In the genomic region with DNA sequence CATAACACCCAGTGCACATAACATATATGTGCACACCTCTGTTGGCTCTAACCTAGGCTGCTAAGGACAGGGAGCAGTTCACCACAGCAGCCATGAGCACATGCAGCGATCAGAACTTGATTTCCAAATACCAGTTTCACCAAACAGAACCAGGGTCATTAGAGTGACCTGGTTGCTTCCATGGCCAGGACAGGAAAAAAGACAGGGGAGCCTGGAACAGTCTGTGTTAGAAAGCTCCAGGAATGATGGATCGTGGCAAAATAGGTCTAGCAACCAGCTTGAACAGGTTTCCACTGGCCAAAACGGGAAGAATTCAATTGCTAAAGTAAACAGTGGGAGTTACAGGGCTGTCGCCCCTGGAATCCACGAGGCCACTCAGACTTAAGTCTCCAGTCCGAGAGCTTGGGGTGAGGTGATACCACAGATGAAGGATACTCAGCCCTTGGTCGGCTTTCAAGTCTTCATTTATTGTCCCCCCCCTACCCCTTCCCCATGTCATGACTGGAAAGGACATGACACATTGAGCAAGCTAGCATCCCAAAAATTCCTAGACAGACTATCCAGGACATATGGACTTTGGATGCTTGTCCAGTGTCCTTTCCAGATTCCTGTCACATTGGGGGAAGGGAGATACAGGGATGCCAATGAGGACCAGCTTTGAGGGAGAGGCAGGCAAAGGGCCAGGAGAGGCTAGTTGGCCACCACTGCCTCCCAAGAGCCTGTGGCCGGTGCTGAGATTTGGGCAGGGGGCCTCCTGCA, we compare ENCODE assay signal across 18 mouse cellular contexts. TPM values are rescaled to one million over a fixed set of nuclear protein-coding genes. Genes with fewer than 3 reads are reported as not detected.
DNase-seq lines count a peak whose midpoint lies in the region; ATAC-seq and TF ChIP-seq lines count a peak whose summit lies in the region.
"Had no signal": no experiment of that assay in that cellular context is flagged by ENCODE, and none has a peak within 500 bp of the region (broad histone marks: within the 10 kb centered on the region; RNA-seq: fewer than 3 reads in every experiment).

No protein-coding gene starts in this region.

- H3K27ac ChIP-seq in kidney, embryonic 15.5 days = peak overlapping the region; percentile 34; the same call in 1 of the 2 replicates
- peak overlapping the region; percentile 75 for H3K27ac ChIP-seq in lung, embryonic 14.5 days (ENCODE audit: low read depth)
- no peak overlapping the region for H3K27ac ChIP-seq in stomach, embryonic 15.5 days
- H3K27ac ChIP-seq: embryonic facial prominence, embryonic 12.5 days; forebrain, embryonic 13.5 days; hindbrain, embryonic 10.5 days; limb, embryonic 12.5 days; midbrain, embryonic 12.5 days had no signal

- no peaks in the 10 kb centered on the region for H3K27me3 ChIP-seq in kidney, embryonic 15.5 days
- no peaks in the 10 kb centered on the region for H3K27me3 ChIP-seq in lung, embryonic 14.5 days (ENCODE audit: insufficient read depth, low read length)
- no peaks in the 10 kb centered on the region for H3K27me3 ChIP-seq in stomach, embryonic 15.5 days (replicated peaks)
- H3K27me3 ChIP-seq: embryonic facial prominence, embryonic 12.5 days; forebrain, embryonic 13.5 days; limb, embryonic 12.5 days; midbrain, embryonic 12.5 days; Patski had no signal

- H3K4me2 ChIP-seq in kidney, embryonic 15.5 days = no peak overlapping the region
- 0 out of 2 replicates have a peak overlapping the region, but pooled peaks have one; percentile 31 for H3K4me2 ChIP-seq in lung, embryonic 14.5 days
- H3K4me2 ChIP-seq in stomach, embryonic 15.5 days = no peak overlapping the region
- H3K4me2 ChIP-seq: embryonic facial prominence, embryonic 12.5 days; forebrain, embryonic 13.5 days; limb, embryonic 12.5 days; midbrain, embryonic 12.5 days had no signal

- H3K4me1 ChIP-seq in kidney, embryonic 15.5 days = peaks cover 11% of the 10 kb centered on the region
- peaks cover 9% of the 10 kb centered on the region; the same call in 1 of the 2 replicates for H3K4me1 ChIP-seq in lung, embryonic 14.5 days (ENCODE audit: insufficient read depth)
- H3K4me1 ChIP-seq in stomach, embryonic 15.5 days = no peaks in the 10 kb centered on the region
- H3K4me1 ChIP-seq: forebrain, embryonic 13.5 days; limb, embryonic 12.5 days; midbrain, embryonic 12.5 days had no signal

- H3K4me3 ChIP-seq in kidney, embryonic 15.5 days (replicated peaks) = no peak overlapping the region
- H3K4me3 ChIP-seq in lung, embryonic 14.5 days (ENCODE audit: low read depth, low read length) = no peak overlapping the region
- no peak overlapping the region for H3K4me3 ChIP-seq in stomach, embryonic 15.5 days (replicated peaks)
- H3K4me3 ChIP-seq: embryonic facial prominence, embryonic 12.5 days; erythroblast, embryonic 14.5 days; forebrain, embryonic 13.5 days; hindbrain, embryonic 10.5 days; limb, embryonic 12.5 days; midbrain, embryonic 12.5 days had no signal

- no peak overlapping the region for H3K9ac ChIP-seq in kidney, embryonic 15.5 days
- H3K9ac ChIP-seq in lung, embryonic 14.5 days = no peak overlapping the region; the same call in 1 of the 2 replicates
- H3K9ac ChIP-seq in stomach, embryonic 15.5 days = no peak overlapping the region
- H3K9ac ChIP-seq: embryonic facial prominence, embryonic 12.5 days; forebrain, embryonic 13.5 days; limb, embryonic 12.5 days; midbrain, embryonic 12.5 days had no signal

- H3K36me3 ChIP-seq in kidney, embryonic 15.5 days = no peaks in the 10 kb centered on the region
- no peaks in the 10 kb centered on the region for H3K36me3 ChIP-seq in lung, embryonic 14.5 days (ENCODE audit: insufficient read depth)
- no peaks in the 10 kb centered on the region for H3K36me3 ChIP-seq in stomach, embryonic 15.5 days
- H3K36me3 ChIP-seq: embryonic facial prominence, embryonic 12.5 days; hindbrain, embryonic 10.5 days; limb, embryonic 12.5 days; midbrain, embryonic 12.5 days had no signal

- H3K9me3 ChIP-seq in kidney, embryonic 15.5 days (replicated peaks) = no peaks in the 10 kb centered on the region
- H3K9me3 ChIP-seq in lung, embryonic 14.5 days (ENCODE audit: low read depth, low read length) = no peaks in the 10 kb centered on the region
- no peaks in the 10 kb centered on the region for H3K9me3 ChIP-seq in stomach, embryonic 15.5 days
- H3K9me3 ChIP-seq: embryonic facial prominence, embryonic 12.5 days; forebrain, embryonic 13.5 days; hindbrain, embryonic 10.5 days; limb, embryonic 12.5 days; midbrain, embryonic 12.5 days had no signal

- WGBS in kidney, embryonic 15.5 days = 45% methylated on average over 8 of the region's 8 CpGs
- 26% methylated on average over 8 of the region's 8 CpGs for WGBS in lung, embryonic 14.5 days
- 46% methylated on average over 8 of the region's 8 CpGs for WGBS in stomach, embryonic 15.5 days

- no peak for TF ChIP-seq CTCF in lung, embryonic 14.5 days (IDR thresholded peaks at IDR 0.05; ENCODE audit: low read depth)

- no peak for ATAC-seq in kidney, embryonic 15.5 days (replicated peaks; ENCODE audit: low FRiP score)
- ATAC-seq in lung, embryonic 14.5 days (ENCODE audit: insufficient read depth) = peak; percentile 67
- ATAC-seq in stomach, embryonic 15.5 days (ENCODE audit: insufficient read depth, low FRiP score, low read depth) = peak; percentile 38; the same call in 1 of the 2 replicates
- ATAC-seq in inflammation-experienced regulatory T-cells, adult 6 months = no peak
- ATAC-seq: CD4-positive, CD25-positive, alpha-beta regulatory T cell, adult 4 months; forebrain, embryonic 13.5 days; Patski had no signal

- peak; percentile 33 to 47 for DNase-seq in cerebellum, postnatal 10 days
- DNase-seq in cerebellum, postnatal 4 days (ENCODE audit: low spot score in 2 of 2) = no peak
- DNase-seq in kidney, adult 18-20 months = no peak
- DNase-seq in lung, embryonic 14.5 days = peak; percentile 57
- no peak for DNase-seq in lung, postnatal 36 days
- DNase-seq: cerebellum, adult 9-10 months; right cerebral cortex, postnatal 4 days had no signal

RNA-seq across cellular contexts. Expression of a gene that starts 23.7 kb away (rescaled TPM):
- polyA plus RNA-seq in kidney, embryonic 15.5 days (2015; fragmentation: Nextera tagmentation; extraction: Ambion mirVana) = 407 and 415 TPM in 2 replicates
- 563 and 575 TPM in 2 replicates for polyA plus RNA-seq in lung, embryonic 14.5 days (2014; fragmentation: Nextera tagmentation; extraction: Ambion mirVana)
- polyA plus RNA-seq in stomach, embryonic 15.5 days (2015; fragmentation: Nextera tagmentation; extraction: Ambion mirVana) = 259 and 365 TPM in 2 replicates
- 100 to 1,000 TPM; 112 to 274 (median 131) TPM for polyA plus RNA-seq in inflammation-experienced regulatory T-cells, adult 6 months (2017; shearing (Covaris generic))

RNA-seq across cellular contexts. Expression of a gene that starts 49.9 kb away (rescaled TPM):
- 1.7 and 2.1 TPM in 2 replicates for polyA plus RNA-seq in kidney, embryonic 15.5 days (2015; fragmentation: Nextera tagmentation; extraction: Ambion mirVana)
- 5.1 and 7.3 TPM in 2 replicates for polyA plus RNA-seq in lung, embryonic 14.5 days (2014; fragmentation: Nextera tagmentation; extraction: Ambion mirVana)
- 3.1 and 3.4 TPM in 2 replicates for polyA plus RNA-seq in stomach, embryonic 15.5 days (2015; fragmentation: Nextera tagmentation; extraction: Ambion mirVana)
- 1 to 10 TPM in 1 of 3 experiments, under 1 TPM in 2; 0.75 to 1.1 (median 0.88) TPM for polyA plus RNA-seq in inflammation-experienced regulatory T-cells, adult 6 months (2017; shearing (Covaris generic))
- polyA plus RNA-seq: erythroblast, embryonic 14.5 days had no signal

RNA-seq across cellular contexts. Expression of a gene that starts 55.1 kb away (rescaled TPM):
- polyA plus RNA-seq in kidney, embryonic 15.5 days (2015; fragmentation: Nextera tagmentation; extraction: Ambion mirVana) = 12.8 and 13.7 TPM in 2 replicates
- 21.5 and 23.3 TPM in 2 replicates for polyA plus RNA-seq in lung, embryonic 14.5 days (2014; fragmentation: Nextera tagmentation; extraction: Ambion mirVana)
- 13.2 and 13.4 TPM in 2 replicates for polyA plus RNA-seq in stomach, embryonic 15.5 days (2015; fragmentation: Nextera tagmentation; extraction: Ambion mirVana)
- 10 to 100 TPM in 2 of 3 experiments, 1 to 10 TPM in 1; 8.4 to 25.2 (median 21.6) TPM for polyA plus RNA-seq in inflammation-experienced regulatory T-cells, adult 6 months (2017; shearing (Covaris generic))

Comparison
In these comparisons a context has a peak if more than half of its experiments do, and no peak if none do; other contexts are left out.
1. DNase-seq: peak in cerebellum, postnatal 10 days (2 of 2) and lung, embryonic 14.5 days (single experiment); none in cerebellum, postnatal 4 days (0 of 2), kidney, adult 18-20 months (single experiment) and lung, postnatal 36 days (single experiment).
2. ATAC-seq: peak in lung, embryonic 14.5 days (single experiment) and stomach, embryonic 15.5 days (single experiment); none in kidney, embryonic 15.5 days (single experiment) and inflammation-experienced regulatory T-cells, adult 6 months (single experiment).